Mouse (Mus musculus): ENCODE data around the gene Lrrc61.
A peak's percentile ranks its signal among the peaks of the same experiment; 100 is the strongest.

The Lrrc61 gene

GRCm38 (mm10) chr6:48548314-48548713 lies 6.3 kb upstream of the Lrrc61 start:
- DNase-seq, result no peak

GRCm38 (mm10) chr6:48552918-48553317 lies 1.7 kb upstream of the Lrrc61 start:
- DNase-seq, result peak in 1 of 2 experiments; percentile 71

GRCm38 (mm10) chr6:48553819-48554218 lies 777 bp upstream of the Lrrc61 start:
- no peak for DNase-seq

- DNase-seq, result peak; percentile 63 to 85
Measured at GRCm38 (mm10) chr6:48555104-48555890, 701 bp downstream of the Lrrc61 start.

GRCm38 (mm10) chr6:48555956-48556355 lies 1.4 kb downstream of the Lrrc61 start:
- no peak for DNase-seq

- peak; percentile 36 to 49 for DNase-seq
Measured at GRCm38 (mm10) chr6:48565693-48566310, 11.2 kb downstream of the Lrrc61 start.

- peak; percentile 90 to 92 for DNase-seq
Measured at GRCm38 (mm10) chr6:48566312-48566711, 11.7 kb downstream of the Lrrc61 start.

GRCm38 (mm10) chr6:48568036-48568984 lies 13.7 kb downstream of the Lrrc61 start:
- DNase-seq, result peak; percentile 86

GRCm38 (mm10) chr6:48569065-48569807 lies 14.6 kb downstream of the Lrrc61 start:
- DNase-seq, result peak; percentile 45 to 57

GRCm38 (mm10) chr6:48572014-48572413 lies 17.4 kb downstream of the Lrrc61 start:
- no peak for DNase-seq

- peak; percentile 73 to 74 for DNase-seq
Measured at GRCm38 (mm10) chr6:48572572-48573061, 18.0 kb downstream of the Lrrc61 start, which contains the start of gene Rarres2. Gene Rarres2, minus strand, starts transcription at chr6:48572789.

GRCm38 (mm10) chr6:48573280-48573679 lies 18.7 kb downstream of the Lrrc61 start:
- DNase-seq, result peak; percentile 52 to 63

- DNase-seq, result no peak
Measured at GRCm38 (mm10) chr6:48573981-48574380, 19.4 kb downstream of the Lrrc61 start.

GRCm38 (mm10) chr6:48578736-48579135 lies 24.1 kb downstream of the Lrrc61 start:
- DNase-seq, result no peak

- DNase-seq, result no peak
Measured at GRCm38 (mm10) chr6:48579215-48579648, 24.6 kb downstream of the Lrrc61 start.

- DNase-seq, result no peak
Measured at GRCm38 (mm10) chr6:48581257-48581656, 26.7 kb downstream of the Lrrc61 start.

- peak; percentile 63 to 64 for DNase-seq
Measured at GRCm38 (mm10) chr6:48582037-48582436, 27.4 kb downstream of the Lrrc61 start.

GRCm38 (mm10) chr6:48589194-48589750 lies 34.7 kb downstream of the Lrrc61 start, which contains the start of gene Gm45021:
Gene Gm45021, plus strand, starts transcription at chr6:48589610.
- no peak for DNase-seq

- DNase-seq, result peak in 1 of 2 experiments; percentile 52
Measured at GRCm38 (mm10) chr6:48591221-48591845, 36.7 kb downstream of the Lrrc61 start.

- no peak for DNase-seq
Measured at GRCm38 (mm10) chr6:48591871-48592270, 37.3 kb downstream of the Lrrc61 start.

Measured in kidney, postnatal 36 days (tissue).